Mouse (Mus musculus): Measurements from ENCODE around the gene Znrf4. TPM values are rescaled to one million over a fixed set of nuclear protein-coding genes. Genes with fewer than 3 reads are reported as not detected.

Znrf4 gene
- 0.06 TPM in 1 of 2 replicates, not detected in the other for polyA plus RNA-seq (2012; rRNA removed)

DNA sequence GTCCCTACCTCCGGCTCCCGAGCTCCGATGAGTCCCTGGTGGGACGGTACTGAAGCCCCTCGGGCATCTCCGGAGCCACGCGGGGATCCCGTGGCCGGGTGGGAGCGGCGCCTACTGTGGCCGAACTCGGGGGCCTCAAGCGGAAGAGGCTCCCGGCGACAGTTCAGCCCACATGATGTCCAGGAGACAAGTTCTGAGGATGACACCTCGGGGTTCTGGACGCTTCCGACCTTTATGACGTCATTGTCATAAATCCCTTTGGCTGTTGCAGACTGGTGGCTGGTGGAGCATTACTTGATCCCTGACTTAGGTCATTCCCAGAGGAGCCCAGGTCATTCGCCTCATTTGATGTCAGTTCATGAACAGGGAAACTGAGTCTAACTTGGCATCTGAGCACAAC, at the start of gene Znrf4:
TSS of gene Znrf4 (minus strand) at position 122 of the 400 bp plus-strand sequence.

DNA sequence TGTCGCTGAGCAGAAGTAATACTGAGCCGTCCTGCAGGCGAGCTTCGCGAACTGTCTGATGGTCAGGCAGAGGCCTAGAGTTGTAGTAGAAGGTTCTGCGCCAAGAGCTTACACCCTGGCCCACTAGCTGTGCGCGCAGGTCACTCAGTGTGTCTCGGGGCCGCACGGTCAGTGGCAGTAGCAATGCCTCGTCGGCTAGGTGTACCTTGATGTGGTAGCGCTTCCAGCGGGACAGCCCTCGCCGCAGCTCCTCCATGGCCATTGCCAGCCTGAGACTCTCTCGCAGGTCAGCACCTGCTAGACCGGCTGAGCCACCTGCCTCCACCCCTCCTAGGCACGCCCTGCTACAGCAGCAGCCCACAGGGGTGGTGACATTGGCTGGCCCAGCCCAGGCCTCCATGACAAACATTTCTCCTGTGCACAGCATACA, 41.9 kb upstream of the Znrf4 start, which contains the start of gene Gm20219:
TSS of gene Gm20219 (minus strand) at position 266 of the 430 bp plus-strand sequence.

GRCm38 (mm10) chr17:56476402-56476752, 35.9 kb downstream of the Znrf4 start, which contains the start of gene Ptprs:
Gene Ptprs (minus strand): TSS chr17:56476483.

Other genes starting within 250 kb of the Znrf4 start
- gene Ticam1, start 235.6 kb downstream of the Znrf4 start, polyA plus RNA-seq (2012; rRNA removed), result 3.4 and 4.1 TPM in 2 replicates
- 8.4 and 12.6 TPM in 2 replicates for gene Plin3, start 219.6 kb downstream of the Znrf4 start, polyA plus RNA-seq (2012; rRNA removed)
- gene Arrdc5, start 212.1 kb downstream of the Znrf4 start, polyA plus RNA-seq (2012; rRNA removed), result not detected in 2 replicates
- gene Uhrf1, start 209.1 kb downstream of the Znrf4 start, polyA plus RNA-seq (2012; rRNA removed), result 51.9 and 57.4 TPM in 2 replicates
- gene Kdm4b, start 186.4 kb downstream of the Znrf4 start, polyA plus RNA-seq (2012; rRNA removed), result 60.9 and 62.1 TPM in 2 replicates
- gene Ptprs, start 35.9 kb downstream of the Znrf4 start, polyA plus RNA-seq (2012; rRNA removed), result 1,167 and 1,339 TPM in 2 replicates
- gene Gm20219, start 42.0 kb upstream of the Znrf4 start, polyA plus RNA-seq (2012; rRNA removed), result 3.0 TPM in 2 replicates
- 113 and 131 TPM in 2 replicates for gene Safb2, start 72.2 kb upstream of the Znrf4 start, polyA plus RNA-seq (2012; rRNA removed)
- 176 and 190 TPM in 2 replicates for gene Safb, start 72.4 kb upstream of the Znrf4 start, polyA plus RNA-seq (2012; rRNA removed)
- gene 2410015M20Rik, start 97.3 kb upstream of the Znrf4 start, polyA plus RNA-seq (2012; rRNA removed), result 136 and 139 TPM in 2 replicates
- 2,057 and 2,130 TPM in 2 replicates for gene Rpl36, start 101.0 kb upstream of the Znrf4 start, polyA plus RNA-seq (2012; rRNA removed)
- 73.8 and 76.1 TPM in 2 replicates for gene Lonp1, start 114.5 kb upstream of the Znrf4 start, polyA plus RNA-seq (2012; rRNA removed)
- 3.9 and 4.9 TPM in 2 replicates for gene Catsperd, start 115.7 kb upstream of the Znrf4 start, polyA plus RNA-seq (2012; rRNA removed)
- 150 and 160 TPM in 2 replicates for gene Ranbp3, start 160.9 kb upstream of the Znrf4 start, polyA plus RNA-seq (2012; rRNA removed)
- 306 and 325 TPM in 2 replicates for gene Ndufa11, start 205.3 kb upstream of the Znrf4 start, polyA plus RNA-seq (2012; rRNA removed)
- gene Vmac, start 205.6 kb upstream of the Znrf4 start, polyA plus RNA-seq (2012; rRNA removed), result 19.4 and 20.8 TPM in 2 replicates
- gene Nrtn, start 245.1 kb upstream of the Znrf4 start, polyA plus RNA-seq (2012; rRNA removed), result 3.6 and 6.1 TPM in 2 replicates